Mouse (Mus musculus) ES-E14 (cell line): Measurements from ENCODE around the gene Zfhx3.

Source experiments
- CHD2 ChIP-seq: IDR thresholded peaks from 2 replicates; pipeline ENCODE4 v1.6.1; 2014; ENCODE audit warnings: mild to moderate bottlenecking, low read depth, low read length, inconsistent platforms
- HCFC1 ChIP-seq: IDR thresholded peaks from 2 replicates; pipeline ENCODE4 v1.6.1; 2012; ENCODE audit warnings: low read length, inconsistent platforms, borderline replicate concordance; ENCODE audit not compliant: insufficient read depth
- MAFK ChIP-seq: IDR thresholded peaks from 2 replicates; pipeline ENCODE4 v1.6.1; 2014; ENCODE audit warnings: mild to moderate bottlenecking, low read depth, low read length, inconsistent platforms; ENCODE audit not compliant: insufficient read depth
- ZC3H11A ChIP-seq: IDR thresholded peaks from 2 replicates; pipeline ENCODE4 v1.6.1; 2012; ENCODE audit warnings: low read depth, mild to moderate bottlenecking, inconsistent platforms, low read length, borderline replicate concordance
- ZNF384 ChIP-seq: IDR thresholded peaks from 2 replicates; pipeline ENCODE4 v1.6.1; 2012; ENCODE audit warnings: low read depth, low read length, inconsistent platforms

- no peak for TF ChIP-seq MAFK
- no peak for TF ChIP-seq ZC3H11A
- TF ChIP-seq ZNF384 = no peak
- TF ChIP-seq HCFC1 = no peak
- no peak for TF ChIP-seq CHD2
These were observed 892.7 kb downstream of the Zfhx3 start for GRCm38 (mm10) chr8:108835143-108835542.
